Mouse (Mus musculus) lung, embryonic 16.5 days (tissue): Measurements from ENCODE around the gene Angel2. TPM values are rescaled to one million over a fixed set of nuclear protein-coding genes. Genes with fewer than 3 reads are reported as not detected.
A peak's percentile ranks its signal among the peaks of the same experiment; 100 is the strongest.
"Not testable (repeated sequence)": the region's sequence is repeated elsewhere in the genome, so short reads cannot be mapped to it uniquely, and the experiment has no call there.

ENCODE experiments used
- ATAC-seq: fragments of 200-750 bp; cut with Nextera tagmentation; 2 replicates; pipeline ENCODE4 v1.8.0; 2017; ENCODE audit warnings: low read depth, mild to moderate bottlenecking, moderate library complexity
- H3K27ac ChIP-seq: fragments of 300-500 bp; sonication (generic); 2 replicates; pipeline ENCODE4 v1.5.1; 2014; ENCODE audit warnings: mild to moderate bottlenecking, control low read depth, low read length
- H3K27me3 ChIP-seq: fragments of 300-500 bp; sonication (generic); 2 replicates; pipeline ENCODE4 v1.6.1; 2014; ENCODE audit warnings: low read depth, low read length, mixed read lengths; ENCODE audit not compliant: control insufficient read depth, insufficient read depth
- H3K36me3 ChIP-seq: fragments of 300-500 bp; sonication (generic); 2 replicates; pipeline ENCODE4 v1.6.1; 2014; ENCODE audit warnings: low read length; ENCODE audit not compliant: control insufficient read depth, insufficient read depth
- H3K4me1 ChIP-seq: fragments of 300-500 bp; sonication (generic); replicated peaks from 2 replicates; pipeline ENCODE4 v1.6.1; 2014; ENCODE audit warnings: low read length, mixed read lengths; ENCODE audit not compliant: control insufficient read depth, insufficient read depth
- H3K4me2 ChIP-seq: fragments of 300-500 bp; sonication (generic); 2 replicates; pipeline ENCODE4 v1.6.1; 2014; ENCODE audit warnings: low read depth, low read length, control low read depth
- H3K4me3 ChIP-seq: fragments of 300-500 bp; sonication (generic); 2 replicates; pipeline ENCODE4 v1.5.1; 2014; ENCODE audit warnings: mild to moderate bottlenecking, low read length, control low read depth
- H3K9ac ChIP-seq: fragments of 300-500 bp; sonication (generic); 2 replicates; pipeline ENCODE4 v1.6.1; 2014; ENCODE audit warnings: low read length, control low read depth
- H3K9me3 ChIP-seq: fragments of 300-500 bp; sonication (generic); 2 replicates; pipeline ENCODE4 v1.6.1; 2016; ENCODE audit warnings: low read length; ENCODE audit not compliant: control insufficient read depth
- WGBS: fragments of 180-500 bp; shearing (Covaris S2); extraction: QIAGEN DNeasy Blood & Tissue Kit; methylation state at CpG from one replicate; pipeline ENCODE4 v1.1.7; 2014; 5-methylcytosine and 5-hydroxymethylcytosine counted together
- polyA plus RNA-seq: library from polyadenylated mRNA; unstranded; fragments of >200 nt; fragmentation: Nextera tagmentation; extraction: Ambion mirVana; gene quantifications from 2 replicates; pipeline ENCODE4 v1.2.1, GENCODE M21; 2015

The Angel2 gene
- 33.7 and 40.5 TPM in 2 replicates for polyA plus RNA-seq

DNA sequence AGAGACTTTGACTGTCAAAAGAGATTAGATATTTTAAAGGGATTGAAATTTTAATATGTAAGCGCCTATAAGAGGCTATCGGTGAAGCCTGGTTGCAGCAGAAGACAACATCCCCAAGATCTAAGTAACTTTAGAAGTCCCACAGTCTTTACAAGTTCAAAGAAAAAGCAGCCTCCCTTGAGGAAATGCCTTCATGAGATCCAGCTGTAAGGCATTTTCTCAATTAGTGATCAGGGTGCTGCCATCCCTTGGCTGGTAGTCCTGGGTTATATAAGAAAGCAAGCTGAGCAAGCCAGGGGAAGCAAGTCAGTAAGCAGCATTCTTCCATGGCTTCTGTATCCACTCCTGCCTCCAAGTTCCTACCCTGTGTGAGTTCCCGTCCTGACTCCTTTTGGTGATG lies at the start of gene Angel2:
Gene Angel2, plus strand, starts transcription at position 301 of the 400 bp plus-strand sequence.
- H3K27me3 ChIP-seq, H3K4me3 ChIP-seq, H3K4me2 ChIP-seq, H3K9ac ChIP-seq, ATAC-seq, H3K27ac ChIP-seq, H3K9me3 ChIP-seq, H3K36me3 ChIP-seq, H3K4me1 ChIP-seq: not testable (repeated sequence)
- 77% methylated on average over 3 of the region's 3 CpGs for WGBS

GRCm38 (mm10) chr1:190875751-190876150 lies 49.2 kb upstream of the Angel2 start:
- H3K9me3 ChIP-seq = no peaks in the 10 kb centered on the region
- no peaks in the 10 kb centered on the region for H3K4me1 ChIP-seq
- H3K9ac ChIP-seq = no peak overlapping the region
- WGBS = 86% methylated on average over 6 of the region's 6 CpGs
- peaks cover 2% of the 10 kb centered on the region for H3K36me3 ChIP-seq
- H3K27ac ChIP-seq = no peak overlapping the region
- no peak overlapping the region for H3K4me3 ChIP-seq
- H3K27me3 ChIP-seq = no peaks in the 10 kb centered on the region
- no peak overlapping the region for H3K4me2 ChIP-seq
- no peak for ATAC-seq

- no peak overlapping the region for H3K4me2 ChIP-seq
- WGBS = 60% methylated on average over 6 of the region's 6 CpGs
- H3K27me3 ChIP-seq = no peaks in the 10 kb centered on the region
- H3K4me3 ChIP-seq = no peak overlapping the region
- no peak overlapping the region for H3K27ac ChIP-seq
- no peak for ATAC-seq
- no peaks in the 10 kb centered on the region for H3K9me3 ChIP-seq
- H3K4me1 ChIP-seq = peaks cover 2% of the 10 kb centered on the region; the same call in 1 of the 2 replicates
- peaks cover 4% of the 10 kb centered on the region for H3K36me3 ChIP-seq
- no peak overlapping the region for H3K9ac ChIP-seq
Measured at GRCm38 (mm10) chr1:190880638-190881037, 44.3 kb upstream of the Angel2 start.

DNA sequence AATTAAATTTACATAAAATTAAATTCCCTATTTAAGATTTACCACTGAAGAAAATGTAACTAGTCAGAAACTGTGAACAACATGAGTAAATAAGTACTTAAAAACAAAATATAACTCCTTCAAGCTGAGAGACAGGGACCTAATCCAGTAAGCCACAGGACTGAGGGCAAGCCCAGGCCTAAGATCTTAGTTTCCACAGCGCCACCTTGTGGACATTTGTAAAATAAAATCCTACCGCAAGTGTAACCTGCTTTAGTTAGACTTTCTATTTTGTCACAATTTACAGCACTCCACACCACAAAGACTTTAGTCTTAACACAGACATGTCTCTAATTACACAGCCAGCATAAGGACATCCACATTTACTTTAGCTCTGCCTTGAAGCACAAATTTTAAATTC lies 43.5 kb upstream of the Angel2 start:
- Histone ChIP-seq H3K9me3 (no peaks in the 10 kb centered on the region), H3K27me3 (no peaks in the 10 kb centered on the region), H3K27ac (no peak overlapping the region), H3K9ac (no peak overlapping the region), H3K4me3 (no peak overlapping the region), H3K36me3 (peaks cover 4% of the 10 kb centered on the region), H3K4me1 (peaks cover 6% of the 10 kb centered on the region; the same call in 1 of the 2 replicates), H3K4me2 (no peak overlapping the region)
- WGBS = 3% methylated on average over 2 of the region's 2 CpGs
- ATAC-seq = no peak

DNA sequence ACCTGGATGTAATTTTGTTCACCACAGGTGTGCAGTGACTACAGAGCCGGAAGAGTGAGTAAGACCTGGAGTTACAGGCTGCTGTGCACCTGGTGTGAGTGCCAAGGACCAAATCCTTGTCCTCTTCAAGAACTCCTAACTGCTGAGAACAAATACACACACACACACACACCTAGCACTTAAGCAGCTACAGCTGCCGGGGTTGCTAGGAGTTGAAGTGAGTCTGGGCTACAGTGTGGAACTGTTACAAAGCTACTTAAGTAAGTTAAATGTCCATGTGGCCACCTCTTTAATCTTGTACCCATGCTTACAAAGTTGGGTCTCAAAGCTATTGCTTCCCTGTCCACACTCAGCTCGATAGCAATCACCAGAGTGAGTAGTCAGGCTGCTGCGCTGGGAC lies 38.9 kb upstream of the Angel2 start:
- no peak overlapping the region for H3K4me3 ChIP-seq
- peak; percentile 92 for ATAC-seq
- peaks cover 4% of the 10 kb centered on the region for H3K36me3 ChIP-seq
- 61% methylated on average over 4 of the region's 4 CpGs for WGBS
- H3K9me3 ChIP-seq = no peaks in the 10 kb centered on the region
- H3K4me1 ChIP-seq = peaks cover 7% of the 10 kb centered on the region; the same call in 1 of the 2 replicates
- no peaks in the 10 kb centered on the region for H3K27me3 ChIP-seq
- H3K9ac ChIP-seq = no peak overlapping the region
- H3K27ac ChIP-seq = peak overlapping the region; percentile 44
- no peak overlapping the region for H3K4me2 ChIP-seq

GRCm38 (mm10) chr1:190888031-190888430 lies 36.9 kb upstream of the Angel2 start:
- H3K4me2 ChIP-seq = no peak overlapping the region
- H3K36me3 ChIP-seq = peaks cover 11% of the 10 kb centered on the region
- peaks cover 7% of the 10 kb centered on the region; the same call in 1 of the 2 replicates for H3K4me1 ChIP-seq
- H3K9ac ChIP-seq = no peak overlapping the region
- no peak overlapping the region for H3K27ac ChIP-seq
- no peak overlapping the region for H3K4me3 ChIP-seq
- no peaks in the 10 kb centered on the region for H3K9me3 ChIP-seq
- no peaks in the 10 kb centered on the region for H3K27me3 ChIP-seq
- WGBS = 89% methylated on average over 2 of the region's 2 CpGs
- no peak for ATAC-seq

GRCm38 (mm10) chr1:190888646-190889045 lies 36.3 kb upstream of the Angel2 start:
- no peak overlapping the region for H3K4me3 ChIP-seq
- no peak overlapping the region for H3K9ac ChIP-seq
- no peak overlapping the region for H3K4me2 ChIP-seq
- 76% methylated on average over 16 of the region's 16 CpGs for WGBS
- H3K27me3 ChIP-seq = no peaks in the 10 kb centered on the region
- H3K36me3 ChIP-seq = peaks cover 11% of the 10 kb centered on the region
- ATAC-seq = no peak
- H3K27ac ChIP-seq = no peak overlapping the region
- H3K9me3 ChIP-seq = no peaks in the 10 kb centered on the region
- H3K4me1 ChIP-seq = peaks cover 7% of the 10 kb centered on the region; the same call in 1 of the 2 replicates

GRCm38 (mm10) chr1:190893559-190894167 lies 31.2 kb upstream of the Angel2 start:
- no peak for ATAC-seq
- no peak overlapping the region for H3K4me3 ChIP-seq
- 62% methylated on average over 6 of the region's 6 CpGs for WGBS
- no peaks in the 10 kb centered on the region for H3K9me3 ChIP-seq
- no peak overlapping the region for H3K4me2 ChIP-seq
- no peaks in the 10 kb centered on the region for H3K27me3 ChIP-seq
- H3K4me1 ChIP-seq = peaks cover 5% of the 10 kb centered on the region
- H3K27ac ChIP-seq = no peak overlapping the region
- H3K36me3 ChIP-seq = peaks cover 12% of the 10 kb centered on the region
- H3K9ac ChIP-seq = no peak overlapping the region

GRCm38 (mm10) chr1:190898186-190898585 lies 26.7 kb upstream of the Angel2 start:
- Histone ChIP-seq H3K27ac (peak overlapping the region; percentile 78), H3K36me3 (peaks cover 3% of the 10 kb centered on the region; the same call in 1 of the 2 replicates), H3K4me2 (no peak overlapping the region), H3K4me1 (peaks cover 23% of the 10 kb centered on the region), H3K27me3 (no peaks in the 10 kb centered on the region), H3K4me3 (no peak overlapping the region), H3K9ac (no peak overlapping the region), H3K9me3 (no peaks in the 10 kb centered on the region)
- WGBS = 93% methylated on average over 3 of the region's 3 CpGs
- no peak for ATAC-seq
